Mouse (Mus musculus) cerebral cortex, adult 2 months (tissue): Measurements from ENCODE around the gene Slc16a12.

Experiments
- WGBS: fragments of 180-500 bp; shearing (Covaris S2); methylation state at CpG from one replicate; pipeline ENCODE4 v1.1.7; 2018; 5-methylcytosine and 5-hydroxymethylcytosine counted together

Gene Slc16a12

GRCm38 (mm10) chr19:34726254-34726962 lies 20.7 kb downstream of the Slc16a12 start:
- WGBS, result 27% methylated on average over 1 of the region's 1 CpGs

GRCm38 (mm10) chr19:34725418-34725817 lies 21.7 kb downstream of the Slc16a12 start:
- 76% methylated on average over 5 of the region's 5 CpGs for WGBS

GRCm38 (mm10) chr19:34724598-34724997 lies 22.5 kb downstream of the Slc16a12 start:
- 74% methylated on average over 4 of the region's 4 CpGs for WGBS

- WGBS, result 62% methylated on average over 3 of the region's 3 CpGs
Measured at GRCm38 (mm10) chr19:34722541-34722940, 24.5 kb downstream of the Slc16a12 start.

GRCm38 (mm10) chr19:34718963-34719362 lies 28.1 kb downstream of the Slc16a12 start:
- WGBS, result 93% methylated on average over 5 of the region's 5 CpGs

- 69% methylated on average over 2 of the region's 2 CpGs for WGBS
Measured at GRCm38 (mm10) chr19:34718478-34718877, 28.6 kb downstream of the Slc16a12 start.

- 93% methylated on average over 1 of the region's 1 CpGs for WGBS
Measured at GRCm38 (mm10) chr19:34715895-34716294, 31.2 kb downstream of the Slc16a12 start.

- WGBS, result 82% methylated on average over 5 of the region's 5 CpGs
Measured at GRCm38 (mm10) chr19:34714250-34714666, 32.8 kb downstream of the Slc16a12 start.

- 85% methylated on average over 2 of the region's 2 CpGs for WGBS
Measured at GRCm38 (mm10) chr19:34712050-34712449, 35.0 kb downstream of the Slc16a12 start.

GRCm38 (mm10) chr19:34708221-34708620 lies 38.9 kb downstream of the Slc16a12 start:
- 97% methylated on average over 2 of the region's 2 CpGs for WGBS

GRCm38 (mm10) chr19:34707571-34707970 lies 39.5 kb downstream of the Slc16a12 start:
- 78% methylated on average over 2 of the region's 2 CpGs for WGBS

GRCm38 (mm10) chr19:34706261-34706660 lies 40.8 kb downstream of the Slc16a12 start:
- WGBS, result 76% methylated on average over 6 of the region's 6 CpGs

- 97% methylated on average over 1 of the region's 1 CpGs for WGBS
Measured at GRCm38 (mm10) chr19:34705141-34705540, 41.9 kb downstream of the Slc16a12 start.

- 55% methylated on average over 2 of the region's 2 CpGs for WGBS
Measured at GRCm38 (mm10) chr19:34699300-34699699, 47.8 kb downstream of the Slc16a12 start.

- WGBS, result 83% methylated on average over 1 of the region's 1 CpGs
Measured at GRCm38 (mm10) chr19:34698852-34699251, 48.2 kb downstream of the Slc16a12 start.

- WGBS, result 89% methylated on average over 3 of the region's 3 CpGs
Measured at GRCm38 (mm10) chr19:34698432-34698831, 48.7 kb downstream of the Slc16a12 start.

GRCm38 (mm10) chr19:34697461-34697860 lies 49.6 kb downstream of the Slc16a12 start:
- WGBS, result 85% methylated on average over 2 of the region's 2 CpGs

- WGBS, result 87% methylated on average over 8 of the region's 8 CpGs
Measured at GRCm38 (mm10) chr19:34696352-34696986, 50.6 kb downstream of the Slc16a12 start.

- 94% methylated on average over 6 of the region's 6 CpGs for WGBS
Measured at GRCm38 (mm10) chr19:34691402-34691801, 55.7 kb downstream of the Slc16a12 start.

- 100% methylated on average over 1 of the region's 1 CpGs for WGBS
Measured at GRCm38 (mm10) chr19:34685530-34685929, 61.6 kb downstream of the Slc16a12 start.

GRCm38 (mm10) chr19:34684857-34685256 lies 62.2 kb downstream of the Slc16a12 start:
- WGBS, result 78% methylated on average over 1 of the region's 1 CpGs

- WGBS, result 89% methylated on average over 4 of the region's 4 CpGs
Measured at GRCm38 (mm10) chr19:34678428-34678827, 68.7 kb downstream of the Slc16a12 start.

- WGBS, result 58% methylated on average over 7 of the region's 7 CpGs
Measured at GRCm38 (mm10) chr19:34673476-34673875, 73.6 kb downstream of the Slc16a12 start.
